Mouse (Mus musculus): ENCODE results near the gene Tmx1.
A peak's percentile ranks its signal among the peaks of the same experiment; 100 is the strongest.

The Tmx1 gene

GRCm38 (mm10) chr12:70452726-70453645 lies at the start of gene Tmx1:
Tmx1 (plus strand) TSS chr12:70453095.
- DNase-seq: peak; percentile 96 to 97

DNA sequence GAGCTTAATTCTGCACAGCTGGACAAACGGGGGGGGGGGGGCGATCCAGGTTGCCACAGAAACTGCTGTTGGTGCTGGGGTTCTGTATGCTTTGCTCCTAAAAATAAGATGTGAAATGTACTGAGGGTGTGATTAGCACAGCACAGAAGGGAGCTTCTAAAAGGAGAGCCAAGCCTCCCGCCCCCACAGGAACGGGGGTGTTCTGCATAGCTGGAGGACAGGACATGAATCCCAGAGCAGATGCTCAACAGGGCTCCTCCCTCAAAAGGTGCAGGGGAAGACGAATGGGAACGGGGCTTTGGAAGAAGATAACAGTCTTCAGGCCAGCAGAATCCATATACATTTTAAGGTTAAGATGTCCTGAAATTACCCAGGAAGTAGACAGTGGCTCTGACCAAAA lies 48.6 kb upstream of the Tmx1 start:
- no peak for DNase-seq

DNA sequence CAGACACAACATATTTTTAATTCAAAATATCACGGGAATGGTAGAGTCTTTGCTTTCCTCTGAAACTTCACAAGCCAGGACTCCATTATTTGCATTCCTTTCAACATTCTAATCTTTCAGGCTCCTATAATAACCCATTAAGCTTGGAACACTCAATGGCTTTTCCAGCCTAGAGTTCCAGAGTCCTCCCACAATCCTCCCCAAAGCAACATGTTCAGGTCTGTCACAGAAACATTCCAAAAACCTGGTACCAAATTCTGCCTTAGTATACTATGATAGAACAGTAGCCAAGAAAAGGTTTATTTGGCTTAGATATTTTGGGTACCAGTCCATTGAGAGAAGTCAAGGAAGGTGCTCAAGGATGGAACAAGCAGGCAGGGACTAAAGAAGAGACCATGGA lies 44.5 kb upstream of the Tmx1 start:
- DNase-seq: no peak

DNA sequence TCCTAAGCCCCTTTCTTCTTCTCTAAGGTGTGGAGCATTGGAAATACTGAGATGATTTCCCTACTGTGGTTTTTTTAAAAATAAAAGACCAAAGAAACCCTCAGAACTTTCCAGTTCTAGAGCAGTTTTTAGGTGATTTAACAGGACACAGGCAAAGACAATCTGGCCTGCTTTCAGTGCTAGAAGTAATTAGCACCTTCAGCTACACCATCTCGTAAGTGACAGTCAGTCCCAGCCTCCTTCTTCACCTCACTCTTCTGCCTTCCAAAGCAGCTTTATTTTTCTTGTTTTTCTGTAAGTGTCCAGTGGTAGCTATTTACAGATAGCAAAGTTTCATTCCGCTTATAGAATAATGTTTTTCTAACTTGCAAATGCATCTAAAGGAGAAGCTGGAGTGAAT lies 43.3 kb upstream of the Tmx1 start:
- DNase-seq: no peak

- DNase-seq: no peak
Measured at GRCm38 (mm10) chr12:70420216-70420615, 32.7 kb upstream of the Tmx1 start.

DNA sequence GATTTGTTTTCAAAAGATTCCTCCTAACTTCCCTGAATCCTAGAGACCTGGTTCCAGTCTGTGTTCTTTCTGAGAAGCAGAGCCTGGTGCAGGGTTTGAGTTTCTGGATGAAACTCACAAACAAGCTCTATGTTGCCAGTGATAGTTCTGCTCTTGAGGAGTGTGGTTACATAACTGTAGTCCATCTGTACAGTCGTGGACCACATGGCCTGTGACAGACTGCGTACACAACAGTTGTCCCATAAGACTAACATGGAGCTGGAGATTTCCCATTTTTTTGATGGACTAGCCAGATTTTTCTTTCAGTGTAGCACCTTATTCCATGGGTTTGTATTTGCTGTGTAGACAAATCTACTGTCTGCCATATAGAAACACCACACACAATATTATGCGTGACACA lies 31.9 kb upstream of the Tmx1 start:
- DNase-seq: no peak

DNA sequence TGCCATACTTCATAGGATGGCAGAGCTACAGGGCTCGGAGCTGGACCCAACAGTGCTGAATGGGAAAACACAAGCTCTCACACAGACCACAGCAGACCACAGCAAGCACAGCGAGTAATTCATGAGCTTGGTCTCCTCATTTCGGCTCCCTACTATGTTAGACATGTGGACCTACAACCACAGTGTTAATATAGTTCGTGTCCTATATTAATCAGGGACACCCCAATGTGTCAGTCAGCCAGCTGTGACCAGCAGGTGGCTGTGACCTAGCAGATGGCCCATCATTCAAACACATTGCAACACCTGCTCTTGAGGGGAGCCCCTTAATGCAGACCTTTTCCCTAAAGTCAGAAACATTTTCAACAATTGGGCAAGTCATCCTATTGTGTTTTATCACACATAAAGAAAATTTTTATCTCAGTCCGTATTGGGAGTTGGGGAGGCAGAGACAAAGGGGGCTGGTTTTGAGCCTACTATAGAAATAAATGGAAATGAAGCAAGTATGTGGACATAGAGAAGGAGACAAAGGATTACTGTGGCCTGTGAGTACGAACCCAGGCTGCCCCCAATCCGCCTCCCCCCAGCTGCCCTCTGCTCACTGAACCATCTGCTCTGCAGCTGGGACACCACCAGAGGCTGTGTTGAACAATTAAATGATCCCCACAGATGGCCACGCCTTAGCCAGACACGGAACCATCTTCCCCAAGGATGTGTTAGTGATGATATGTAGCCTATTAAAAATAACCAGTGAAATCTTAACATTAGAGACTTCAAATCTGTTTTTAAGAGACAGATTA lies 30.4 kb upstream of the Tmx1 start:
- DNase-seq: no peak

GRCm38 (mm10) chr12:70427885-70428284 lies 25.0 kb upstream of the Tmx1 start:
- no peak for DNase-seq

GRCm38 (mm10) chr12:70429637-70430036 lies 23.3 kb upstream of the Tmx1 start:
- DNase-seq: no peak

DNA sequence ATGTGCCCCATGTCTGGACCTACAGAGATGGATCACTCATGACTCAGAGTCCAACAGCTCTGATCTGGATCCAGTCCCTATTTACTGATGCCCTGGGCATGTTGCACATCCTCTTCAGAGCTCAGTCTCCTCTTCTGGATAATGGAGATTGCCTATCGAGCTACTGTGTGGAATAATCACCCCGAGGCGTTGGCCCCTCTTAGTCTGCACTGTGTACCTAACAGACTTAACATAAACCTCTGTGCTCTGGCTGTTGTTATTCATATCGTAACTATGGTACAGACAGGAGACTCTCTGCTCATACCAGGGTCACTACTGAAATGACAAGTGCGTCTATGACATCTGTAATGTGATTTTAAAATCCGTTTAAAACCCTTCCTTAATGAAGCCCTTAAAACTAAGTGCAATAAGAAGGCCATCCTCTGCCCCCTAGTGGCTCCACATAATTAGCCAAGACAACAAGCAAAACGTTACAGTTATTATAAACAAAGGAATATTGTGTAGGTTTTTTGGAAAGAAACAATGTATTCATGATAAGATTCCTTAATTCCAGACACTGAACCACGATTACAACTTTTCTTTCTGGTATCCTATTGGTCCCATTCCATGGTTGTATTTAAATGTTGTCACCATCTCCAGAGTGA lies 22.5 kb upstream of the Tmx1 start:
- DNase-seq: no peak

DNA sequence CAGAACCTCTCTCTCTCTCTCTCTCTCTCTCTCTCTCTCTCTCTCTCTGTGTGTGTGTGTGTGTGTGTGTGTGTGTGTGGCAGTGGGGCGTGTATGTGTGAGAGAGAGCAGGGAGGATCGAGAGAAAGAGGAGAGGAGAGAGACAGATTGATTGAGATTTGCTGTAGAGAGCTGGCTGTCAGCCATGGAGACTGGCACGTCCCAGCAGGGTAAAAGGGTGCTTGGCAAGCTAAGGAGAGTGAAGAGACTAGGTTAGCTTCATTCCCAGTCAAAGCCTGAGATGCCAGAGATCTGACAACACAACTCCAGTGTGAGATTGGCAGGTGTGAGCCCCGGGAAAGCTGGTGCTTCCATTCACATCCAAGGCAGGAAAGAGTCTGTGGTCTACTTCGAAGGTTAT lies 21.5 kb upstream of the Tmx1 start:
- no peak for DNase-seq

- no peak for DNase-seq
Measured at GRCm38 (mm10) chr12:70449961-70450360, 2.9 kb upstream of the Tmx1 start.

DNA sequence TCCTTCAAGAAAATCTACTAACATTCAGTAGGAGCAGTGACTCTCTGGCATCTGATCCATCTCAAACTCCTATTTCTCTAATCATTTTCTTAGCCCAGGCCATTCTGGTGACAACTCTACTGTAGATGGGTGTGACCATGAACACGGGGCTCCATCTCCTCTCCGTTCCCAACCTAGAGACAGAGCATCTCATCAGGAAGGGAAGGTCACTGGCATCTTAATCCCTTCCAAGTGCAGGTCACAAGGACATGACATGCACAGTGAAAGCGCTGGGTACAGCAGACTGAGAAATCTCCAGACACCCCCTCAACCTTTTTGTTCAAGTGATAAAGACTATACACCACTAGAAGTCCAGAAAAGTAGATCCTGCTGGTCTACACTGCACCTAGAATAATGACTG lies 1.4 kb upstream of the Tmx1 start:
- no peak for DNase-seq

- DNase-seq: no peak
Measured at GRCm38 (mm10) chr12:70452143-70452542, 752 bp upstream of the Tmx1 start.

GRCm38 (mm10) chr12:70455226-70455625 lies 2.3 kb downstream of the Tmx1 start:
- no peak for DNase-seq

- no peak for DNase-seq
Measured at GRCm38 (mm10) chr12:70459546-70459945, 6.7 kb downstream of the Tmx1 start.

DNA sequence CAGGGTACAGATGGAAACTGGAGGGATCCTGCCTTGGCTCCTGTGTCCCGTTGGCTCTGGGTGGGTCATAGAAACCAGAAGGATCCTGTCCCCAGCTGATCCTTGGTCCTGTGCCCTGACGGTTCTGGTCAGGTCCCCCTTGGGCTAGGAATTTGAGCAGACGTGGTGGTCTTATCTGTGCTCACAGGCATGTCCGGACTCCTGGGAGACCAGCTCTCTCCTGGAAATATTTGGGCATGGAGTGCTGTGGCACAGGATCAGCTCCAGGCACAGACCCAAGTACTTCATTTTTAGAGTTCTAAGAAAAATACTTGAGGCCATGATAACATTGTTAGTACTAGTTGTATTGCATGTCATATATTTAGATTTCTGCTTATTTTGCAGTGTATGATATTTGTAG lies 11.1 kb downstream of the Tmx1 start:
- no peak for DNase-seq

DNA sequence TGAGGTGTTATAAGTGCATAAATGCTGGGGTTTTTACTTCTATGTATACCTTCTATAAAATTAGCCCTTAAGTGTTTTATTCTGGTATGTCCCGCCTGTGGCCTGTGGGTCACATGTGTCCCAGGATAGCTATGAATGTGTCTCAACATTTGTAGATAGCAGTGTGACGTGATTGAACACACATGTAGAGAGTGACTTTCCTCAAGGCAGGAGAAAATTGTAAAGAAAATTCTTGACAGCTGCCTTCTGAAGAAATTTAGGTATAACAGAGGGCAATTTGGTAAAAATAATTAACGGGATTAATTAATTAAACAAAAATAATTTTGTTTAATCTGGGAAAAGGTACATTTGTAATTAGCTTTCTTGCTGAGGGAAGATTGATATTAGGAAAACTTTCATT lies 22.4 kb downstream of the Tmx1 start:
- no peak for DNase-seq

DNA sequence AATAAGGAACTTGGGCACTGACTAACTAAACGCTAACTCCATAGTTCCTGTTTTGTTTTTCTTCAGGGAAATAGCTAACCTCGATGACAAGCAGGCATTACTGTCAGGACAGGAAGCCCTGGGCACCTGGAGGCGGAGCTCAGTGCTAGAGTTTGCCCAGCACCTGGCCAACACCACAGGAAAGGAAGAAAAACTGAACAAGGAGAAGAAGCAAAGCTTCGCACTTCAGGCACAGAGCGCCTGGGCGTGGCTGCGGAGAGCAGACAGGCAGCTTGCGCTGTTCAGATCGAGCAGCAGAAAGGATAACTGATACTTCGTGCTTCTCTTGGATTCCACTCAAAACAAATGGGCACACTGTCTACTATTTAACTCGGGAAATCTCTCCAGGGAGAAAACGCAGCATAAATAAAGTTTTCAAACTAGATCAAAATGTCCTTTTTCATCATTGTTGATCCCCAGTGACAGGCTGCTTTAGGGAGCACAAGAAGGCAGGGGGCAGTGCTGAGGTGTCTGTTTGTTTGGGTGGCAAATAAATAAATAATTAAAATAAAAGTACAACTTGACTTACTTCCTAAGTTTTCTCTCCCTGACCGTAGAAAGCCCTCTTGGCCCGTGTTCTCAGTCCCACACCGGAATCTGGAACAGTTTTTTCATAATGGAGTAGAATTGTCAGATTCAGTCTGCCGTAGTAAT lies 24.1 kb downstream of the Tmx1 start:
- DNase-seq: no peak

GRCm38 (mm10) chr12:70477593-70478287 lies 24.8 kb downstream of the Tmx1 start:
- peak; percentile 33 to 53 for DNase-seq

- DNase-seq: no peak
Measured at GRCm38 (mm10) chr12:70485956-70486355, 33.1 kb downstream of the Tmx1 start.
